Mouse (Mus musculus) layer of hippocampus, postnatal 14 days (tissue): ENCODE results near the gene Wdr31. TPM values are rescaled to one million over a fixed set of nuclear protein-coding genes. Genes with fewer than 3 reads are reported as not detected.

Experiments
- DNase-seq, 2 experiments: peaks; one replicate each; pipeline ENCODE4 v3.0.0; 2021 to 2022; ENCODE audit warnings: low spot score in 2 of 2, mixed read lengths in 1 of 2
- long read RNA-seq, 2 experiments: library from polyadenylated mRNA; stranded (forward); transcript quantifications; one replicate each; pipeline ENCODE4 v2.0.0; 2021
- total RNA-seq, 2 experiments: library from RNA; stranded (reverse); gene quantifications; 2 replicates each; pipeline ENCODE4 v1.2.3; 2021

Gene Wdr31
- total RNA-seq, result 1 to 10 TPM; 5.4 to 5.8 TPM
- long read RNA-seq, experiment 1, partial matches to known transcripts, result 1 of 7 reads
- long read RNA-seq, experiment 1, other reads (novel, unspliced or antisense), result 2 of 7 reads
- long read RNA-seq, experiment 2, transcript Wdr31-201 (11 exons, 1,440 nt), result major isoform, 6 of 7 reads
- long read RNA-seq, experiment 2, partial matches to known transcripts, result 0 of 7 reads
- long read RNA-seq, experiment 2, other reads (novel, unspliced or antisense), result 1 of 7 reads

DNA sequence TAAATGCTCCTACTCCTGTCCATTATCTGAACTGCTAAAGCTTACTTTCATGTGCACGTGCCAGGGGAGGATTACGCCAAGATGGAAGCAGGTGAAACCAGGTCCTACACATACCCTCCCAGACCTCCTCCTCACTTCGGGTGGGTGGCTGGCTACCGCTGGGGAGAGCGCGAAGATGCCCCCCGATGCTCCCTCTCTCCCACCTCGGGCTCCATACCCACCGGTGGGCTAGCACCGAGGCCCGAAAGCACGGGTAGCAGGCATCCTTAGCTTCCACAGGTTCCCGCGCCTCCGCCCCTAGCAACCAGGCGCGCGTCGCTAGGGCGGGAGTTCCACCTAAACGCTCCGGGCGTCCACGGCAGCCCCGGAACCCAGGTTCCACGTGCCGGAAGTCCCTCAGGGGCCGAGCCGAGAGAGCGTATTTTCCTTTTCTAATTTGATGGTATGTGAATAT, at the start of gene Wdr31:
Gene Wdr31, minus strand, starts transcription at position 299 of the 454 bp plus-strand sequence.
- peak; percentile 80 to 81 for DNase-seq

DNA sequence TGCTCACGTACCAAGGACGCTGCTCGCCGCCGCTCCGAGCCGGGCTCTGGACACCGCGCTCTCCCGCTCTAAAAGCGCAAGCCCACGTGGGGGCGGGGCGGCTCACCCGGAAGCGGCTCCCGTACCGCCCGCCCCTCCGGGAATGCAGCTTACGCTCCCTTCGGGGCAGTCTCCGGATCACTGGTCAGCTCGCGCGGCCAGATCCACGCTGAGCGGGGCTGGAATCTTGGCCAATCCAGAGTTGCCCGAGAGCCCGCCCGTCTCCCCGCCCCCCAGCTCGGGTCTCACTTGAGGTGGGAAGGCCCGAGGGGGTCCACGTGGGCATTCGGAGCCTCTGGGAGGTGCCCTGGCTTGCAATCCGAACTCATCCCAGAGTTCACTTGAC, 49.1 kb upstream of the Wdr31 start, which contains the start of gene Alad:
Gene Alad, minus strand, starts transcription at position 70 of the 385 bp plus-strand sequence.
- DNase-seq, result peak; percentile 76

DNA sequence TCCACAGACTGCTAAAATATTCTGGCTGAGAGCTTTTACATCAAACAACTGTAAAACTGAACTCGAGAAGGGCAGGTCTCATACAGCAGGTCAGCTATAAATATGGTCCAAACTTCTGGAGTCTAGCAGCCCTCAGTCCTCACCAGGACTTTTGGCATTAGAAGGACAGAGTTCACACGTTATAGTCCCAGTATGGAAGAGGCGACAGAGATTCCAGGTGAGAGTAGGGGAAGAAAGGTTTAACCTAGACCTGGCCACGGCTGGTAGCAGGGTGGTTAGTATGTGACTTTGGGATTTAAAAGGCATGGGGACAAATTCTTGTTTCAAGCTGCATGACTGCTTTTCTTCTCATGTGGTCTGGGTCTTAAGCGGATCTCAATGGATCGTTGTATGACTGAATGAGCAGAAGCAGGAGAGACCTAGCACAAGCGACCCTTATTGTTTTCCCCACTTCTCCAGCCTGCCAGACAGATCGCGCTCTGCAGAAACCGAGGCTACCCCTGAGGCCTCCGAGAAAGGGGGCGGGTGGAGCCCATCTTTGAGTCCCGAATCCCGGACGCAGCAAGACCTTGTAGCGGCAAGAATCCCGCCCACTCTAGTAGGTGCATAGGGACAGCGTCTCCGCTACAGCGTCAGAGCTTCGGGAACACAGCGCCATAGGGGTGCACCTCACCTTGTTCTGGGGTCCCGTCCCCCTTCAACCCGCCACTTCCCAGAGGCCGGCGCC, 48.6 kb upstream of the Wdr31 start:
- no peak for DNase-seq

DNA sequence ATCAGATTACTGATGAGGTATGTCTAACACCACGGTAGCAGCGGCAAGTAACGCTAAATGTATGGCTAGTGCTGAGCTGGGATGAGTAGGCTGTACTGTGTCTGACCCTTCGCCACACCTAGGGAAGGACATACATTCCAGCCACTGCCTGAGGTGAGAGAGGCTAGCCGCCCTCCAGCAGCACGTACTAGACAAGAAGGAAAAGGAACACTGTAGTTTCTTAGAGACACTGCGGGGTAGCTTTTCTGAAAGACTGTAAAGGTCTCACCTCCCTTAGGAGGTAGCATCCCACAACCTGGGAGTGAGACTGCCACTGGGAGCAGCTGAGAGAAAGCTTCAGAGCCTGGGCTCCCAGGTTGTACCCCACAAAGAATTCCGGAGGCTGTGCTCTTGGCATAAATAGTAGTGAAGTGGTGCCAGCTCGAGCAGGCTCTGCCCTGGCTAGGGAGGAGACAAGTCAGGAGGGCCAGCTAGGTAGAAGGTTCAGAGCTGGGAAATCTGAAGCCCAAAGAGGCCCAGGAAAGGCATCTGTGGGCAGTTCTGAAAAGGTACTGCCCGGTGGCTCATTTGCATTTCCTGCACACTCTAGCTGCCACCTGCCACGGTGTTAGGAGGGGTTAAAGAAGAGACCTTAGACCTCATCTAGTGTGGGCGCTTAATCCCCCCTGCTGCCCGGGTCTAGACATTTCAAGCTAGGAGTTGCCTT, 47.9 kb upstream of the Wdr31 start:
- DNase-seq, result no peak

DNA sequence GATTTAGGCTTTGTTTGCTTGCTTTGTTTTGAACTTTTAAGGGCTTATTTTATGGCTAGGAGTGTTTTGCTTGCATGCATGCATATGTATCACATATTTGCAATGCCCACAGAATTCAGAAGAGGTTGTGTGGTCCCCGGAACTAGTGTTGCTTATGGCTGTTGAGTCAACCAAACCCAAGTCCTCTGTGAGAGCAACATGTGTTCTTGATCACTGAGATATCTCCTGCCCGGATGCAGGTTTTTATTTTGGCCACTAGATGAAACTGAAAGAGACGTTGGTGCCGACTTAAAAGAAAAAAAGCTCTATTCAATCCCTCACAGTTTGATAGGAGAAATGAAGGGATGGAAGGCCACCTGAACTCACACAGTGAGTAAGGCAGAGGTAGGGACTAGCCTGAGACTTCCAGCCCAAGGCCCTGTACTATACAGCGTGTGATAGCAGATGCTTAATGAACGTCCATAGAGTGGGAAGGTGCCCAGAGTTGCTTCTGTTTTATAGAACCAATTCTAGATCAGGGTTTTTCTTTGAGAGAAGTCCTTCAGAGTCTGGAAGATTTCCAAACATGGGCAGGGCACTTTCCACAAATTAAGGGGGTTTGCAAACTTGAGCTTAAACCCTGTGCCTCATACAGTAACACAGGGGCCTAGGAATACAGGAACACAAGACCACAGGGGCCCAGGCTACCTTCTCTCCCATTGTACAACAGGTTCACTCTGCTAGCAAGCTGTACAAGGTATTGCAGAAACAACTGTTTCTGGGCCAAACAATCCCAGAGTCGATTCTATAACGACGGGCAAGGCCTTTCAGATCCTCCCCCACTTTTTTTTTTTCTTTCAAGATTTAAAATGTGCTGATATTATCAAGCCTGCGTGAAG, 47.1 kb upstream of the Wdr31 start:
- DNase-seq, result no peak

DNA sequence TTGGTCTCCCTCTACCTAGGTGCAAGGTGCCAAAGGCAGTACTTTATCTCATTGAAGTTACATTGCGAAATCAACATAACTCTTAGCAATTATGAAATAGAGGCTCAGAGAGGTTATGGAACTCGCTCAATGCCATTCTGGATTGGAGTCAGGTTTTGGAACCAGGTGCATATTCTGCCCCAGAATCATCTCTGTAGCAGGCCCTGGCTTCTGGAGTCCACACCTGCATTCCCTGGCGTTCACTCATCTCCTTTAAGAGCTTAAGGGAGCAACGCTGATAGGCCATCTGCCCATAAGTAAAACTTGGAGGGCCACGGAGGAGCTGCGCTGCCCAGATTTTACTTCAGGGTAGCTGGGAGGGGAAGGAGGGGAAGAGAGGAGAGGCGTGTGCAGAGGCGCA, 46.4 kb upstream of the Wdr31 start:
- DNase-seq, result no peak

DNA sequence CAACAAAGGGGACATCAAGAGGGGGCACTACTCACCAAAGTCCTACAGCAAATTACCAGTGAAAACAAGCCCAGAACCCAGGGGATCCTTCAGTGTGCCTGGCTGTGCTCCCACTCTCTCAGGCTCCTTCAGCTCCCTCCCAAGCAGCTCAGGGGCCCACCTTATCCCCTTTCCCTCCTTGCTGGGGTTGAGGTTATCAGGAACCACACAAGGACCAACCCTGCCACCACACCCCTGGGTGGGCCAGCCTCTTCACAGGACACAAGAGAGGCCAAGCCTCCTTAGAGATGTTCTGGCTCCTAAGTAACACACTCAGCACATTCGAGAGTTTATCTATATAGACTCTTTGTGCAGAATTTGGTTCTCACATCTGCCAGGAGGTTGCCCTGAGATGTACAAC, 45.9 kb upstream of the Wdr31 start:
- DNase-seq, result no peak

DNA sequence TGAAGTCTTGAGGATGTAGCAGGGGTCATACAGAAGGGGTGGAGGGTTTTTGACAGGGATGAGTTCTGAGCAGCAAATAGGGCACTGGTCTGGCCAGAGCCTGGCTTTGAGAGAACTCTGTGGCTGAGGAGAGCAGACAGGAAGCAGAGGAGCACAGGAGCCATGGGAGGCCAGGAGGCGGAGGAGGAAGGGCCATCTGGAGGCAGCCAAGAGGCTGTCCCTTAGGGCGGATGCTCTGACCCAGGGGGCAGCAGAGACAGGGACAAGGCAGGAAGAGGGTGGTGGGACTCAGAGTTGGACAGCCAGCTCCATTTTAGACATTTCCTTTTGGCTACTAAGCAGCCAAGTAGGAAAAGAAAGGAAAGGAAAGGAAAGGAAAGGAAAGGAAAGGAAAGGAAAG, 45.4 kb upstream of the Wdr31 start:
- no peak for DNase-seq

DNA sequence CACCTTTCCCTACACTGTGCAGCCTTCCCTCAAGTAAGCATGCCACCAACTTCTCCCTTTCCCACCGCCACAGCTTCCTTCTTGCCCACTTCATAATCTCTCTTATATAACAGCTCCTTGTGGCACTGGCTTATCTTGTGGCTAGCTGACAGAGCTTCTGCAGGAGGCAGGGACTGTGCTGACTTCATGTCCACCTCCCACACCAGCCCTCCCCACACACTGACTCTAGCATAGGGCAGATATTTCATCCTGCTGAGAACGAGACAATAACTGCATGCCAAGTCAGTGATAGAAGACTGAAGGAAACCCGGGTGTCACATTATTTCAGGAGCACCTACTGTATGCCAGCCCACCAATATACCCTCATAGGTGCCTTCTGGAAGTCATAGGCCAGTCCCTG, 44.8 kb upstream of the Wdr31 start:
- DNase-seq, result no peak

DNA sequence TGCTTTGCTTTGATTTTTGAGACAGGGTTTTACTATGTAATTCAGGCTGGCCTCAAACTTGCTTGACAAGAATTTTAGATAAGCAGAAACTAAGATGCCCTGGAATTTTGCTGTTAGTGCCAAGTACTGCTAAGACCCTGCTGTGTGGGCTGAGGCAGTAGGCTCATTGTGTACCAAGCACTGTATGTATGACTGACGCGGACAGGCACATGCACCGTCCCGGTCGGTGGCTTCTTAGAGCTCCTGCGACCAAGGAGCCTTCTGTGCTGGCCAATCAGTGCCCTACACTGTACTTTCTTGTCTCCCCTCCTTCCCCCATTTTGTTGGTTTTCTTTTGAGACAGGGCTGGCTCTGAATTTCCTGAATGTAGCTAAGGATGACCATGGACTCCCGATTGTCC, 44.3 kb upstream of the Wdr31 start:
- no peak for DNase-seq

DNA sequence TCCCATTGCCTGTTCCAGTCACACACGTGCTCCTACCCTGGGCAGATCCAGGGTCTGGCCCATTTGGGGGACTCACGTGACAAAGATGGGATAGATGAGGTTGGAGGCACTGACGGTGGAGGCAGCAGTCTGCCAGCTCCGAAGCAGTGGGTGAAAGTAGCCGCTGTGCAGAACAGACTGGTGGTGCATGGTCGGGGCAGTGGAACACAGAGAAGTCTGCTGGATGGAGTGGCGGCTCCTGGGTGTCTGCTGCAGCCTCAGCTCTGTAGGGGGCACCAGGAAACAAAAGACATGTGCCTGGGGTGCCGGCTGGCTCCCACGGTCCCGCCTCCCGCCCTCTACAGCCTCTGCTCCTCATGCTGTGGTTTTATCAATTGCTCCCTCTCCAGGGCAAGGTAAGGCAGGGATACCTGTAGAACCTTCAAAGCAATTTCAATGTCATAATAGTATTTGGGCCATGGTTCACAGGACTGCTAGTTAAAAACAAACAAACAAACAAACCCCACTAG, 43.4 kb upstream of the Wdr31 start:
- DNase-seq, result no peak

DNA sequence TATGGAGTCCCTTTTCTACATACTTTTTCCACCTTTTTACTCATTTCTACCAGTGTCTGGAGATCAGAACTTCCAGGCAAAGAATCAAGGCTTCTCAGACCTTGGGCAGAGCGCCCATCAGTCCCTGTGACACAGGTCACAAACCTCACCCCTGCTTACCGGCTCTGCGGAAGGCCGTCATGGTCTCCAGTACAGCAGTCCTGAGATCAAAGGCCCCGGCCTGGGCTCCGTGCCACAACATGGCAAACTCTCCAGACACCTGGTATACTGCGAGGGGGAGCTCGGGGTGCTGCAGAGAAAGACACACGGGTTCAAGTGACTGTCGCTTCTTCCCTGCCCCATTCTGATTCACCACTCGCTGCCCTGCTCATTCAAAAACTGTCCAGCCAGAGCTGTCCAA, 39.2 kb upstream of the Wdr31 start:
- no peak for DNase-seq

DNA sequence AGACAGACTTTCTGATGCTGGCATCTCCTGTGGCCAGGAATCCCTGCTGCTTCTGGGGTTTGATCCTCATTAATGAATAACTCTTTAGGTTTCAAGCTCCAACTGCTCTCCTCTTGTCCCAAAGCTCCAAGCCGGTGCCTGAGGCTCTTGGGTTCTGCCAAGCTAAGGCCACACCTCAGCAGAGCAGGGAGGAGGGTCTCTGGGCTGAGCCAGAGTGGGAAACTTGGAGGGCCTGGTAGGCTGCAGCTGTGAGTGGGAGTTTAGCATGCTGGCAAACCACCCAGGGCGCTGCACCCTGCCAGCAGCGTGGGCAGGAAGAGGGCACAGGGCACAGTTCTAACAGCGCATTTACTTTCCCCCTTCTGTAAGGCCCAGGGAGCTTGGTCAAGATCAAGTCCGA, 38.1 kb upstream of the Wdr31 start:
- DNase-seq, result no peak

DNA sequence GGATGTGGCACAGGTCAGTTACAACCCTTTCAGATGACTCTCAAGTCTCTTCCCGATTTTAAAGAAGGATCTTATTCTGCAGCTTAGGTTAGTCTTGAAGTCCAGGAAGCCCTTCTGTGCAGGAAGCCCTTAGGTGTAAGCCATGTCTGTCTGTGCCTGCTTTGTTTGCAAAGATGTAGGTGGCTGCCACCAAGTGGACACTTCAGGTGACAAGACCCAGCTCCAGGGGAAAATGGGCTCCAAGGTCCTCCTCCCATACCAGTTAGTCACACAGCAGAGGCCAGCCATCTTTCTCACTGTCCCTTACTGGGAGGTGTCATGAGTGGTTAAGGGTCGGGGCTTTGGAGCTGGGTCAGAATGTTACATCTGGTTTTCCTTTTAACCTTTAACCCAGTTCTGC, 36.1 kb upstream of the Wdr31 start:
- DNase-seq, result no peak

DNA sequence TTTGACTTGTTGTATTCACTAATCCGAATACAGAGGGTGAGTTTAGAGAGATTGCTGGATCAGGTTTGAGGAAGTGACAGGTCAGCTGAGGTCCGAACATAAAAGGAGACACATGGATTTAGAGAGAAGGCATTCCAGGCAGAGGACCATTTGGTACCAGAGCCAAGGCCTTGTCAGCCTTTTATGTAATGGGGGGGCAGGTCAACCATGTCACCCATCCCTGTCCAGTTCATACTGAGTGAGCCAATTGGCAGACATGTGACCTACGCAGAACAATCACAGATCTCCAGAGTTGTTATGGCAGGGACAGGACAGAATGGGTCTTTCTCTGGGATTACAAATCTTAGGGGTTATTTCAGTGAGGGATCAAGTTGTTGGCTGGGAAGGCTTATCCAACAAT, 35.3 kb upstream of the Wdr31 start:
- DNase-seq, result no peak

DNA sequence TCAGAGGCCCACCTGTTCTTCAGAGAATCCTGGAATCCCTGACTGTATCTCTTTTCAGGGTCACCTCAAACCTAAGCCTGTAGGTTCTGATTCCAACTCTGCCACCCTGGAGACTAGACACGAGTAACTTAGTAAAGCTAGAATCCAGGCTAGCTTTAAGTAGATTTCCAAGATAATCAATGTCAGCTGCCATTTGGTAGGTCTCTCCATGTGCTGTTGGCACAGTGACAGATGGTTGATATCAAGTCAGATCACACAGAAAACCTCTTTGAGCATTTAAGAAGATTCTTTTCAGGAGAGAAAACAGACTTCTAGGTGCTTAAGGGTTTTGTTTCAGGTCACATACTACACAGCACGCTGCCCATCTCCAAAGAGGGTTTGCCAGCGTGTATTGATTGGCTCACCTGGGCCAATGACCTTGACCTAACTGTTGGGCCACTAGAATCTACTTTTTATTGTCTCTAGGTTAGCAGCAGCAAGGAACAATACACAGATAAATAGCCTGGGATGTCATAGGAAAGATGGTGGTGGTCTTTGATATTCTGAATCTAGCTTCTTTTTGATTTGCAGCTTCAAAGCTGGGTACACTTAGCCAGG, 32.8 kb upstream of the Wdr31 start, which contains the start of gene Hdhd3:
Gene Hdhd3, minus strand, starts transcription at position 94 of the 597 bp plus-strand sequence.
- no peak for DNase-seq

DNA sequence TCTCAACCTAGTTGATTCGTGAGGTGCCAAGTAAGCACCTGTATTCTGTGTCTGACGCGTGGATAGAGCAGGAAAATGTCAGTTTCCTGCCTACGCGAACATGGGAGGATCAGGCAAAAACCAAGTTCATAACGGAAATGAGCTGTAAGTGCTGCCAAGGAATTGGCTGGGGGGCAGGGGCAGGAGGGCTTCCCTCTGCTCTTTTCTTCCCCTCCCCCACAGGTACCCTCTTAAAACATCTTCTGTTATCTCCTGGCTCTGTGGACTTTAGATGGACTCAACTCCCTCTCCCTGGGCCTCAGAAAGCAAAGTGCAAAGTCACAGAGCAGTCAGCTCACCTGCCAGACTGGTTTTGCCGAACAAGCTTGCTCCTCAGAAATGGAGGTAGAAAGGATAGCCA, 32.3 kb upstream of the Wdr31 start:
- no peak for DNase-seq

DNA sequence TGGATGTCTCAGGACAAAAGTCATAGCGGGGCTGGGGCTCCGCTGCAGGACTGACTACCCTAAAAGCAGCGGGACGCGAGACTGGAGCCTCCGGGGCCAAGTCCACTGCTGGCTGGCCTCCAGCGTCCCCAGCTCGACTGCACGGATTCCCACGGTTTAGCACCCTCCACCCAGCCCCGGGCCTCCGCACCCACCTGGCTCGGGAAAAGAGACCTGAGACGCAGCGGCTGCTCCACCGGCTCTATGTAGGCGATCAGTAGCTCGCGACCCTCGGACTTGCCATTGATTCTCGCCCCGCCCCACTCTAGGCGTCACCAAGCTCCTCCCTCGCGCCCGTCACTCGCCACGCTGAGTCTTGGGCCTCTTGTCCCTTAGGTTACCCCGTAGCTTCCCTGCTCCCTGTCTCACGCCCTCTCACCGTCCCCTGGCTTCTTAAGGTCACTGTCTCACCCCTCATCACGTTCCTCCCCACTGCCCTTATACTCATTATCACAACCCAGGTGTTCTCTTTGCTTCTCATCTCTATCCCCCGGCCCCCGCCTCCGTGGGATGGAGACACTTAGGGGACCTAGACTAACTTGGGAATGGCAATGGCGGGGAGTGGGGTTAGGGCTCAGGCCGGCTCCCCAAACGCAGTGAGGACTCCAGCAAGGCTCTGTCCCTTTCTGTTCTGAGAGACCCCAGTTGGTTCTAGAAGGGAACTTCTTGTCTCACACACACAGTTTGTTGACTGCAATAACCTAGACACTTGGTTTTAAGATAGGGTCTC, 31.5 kb upstream of the Wdr31 start:
- DNase-seq, result peak; percentile 81 to 92

DNA sequence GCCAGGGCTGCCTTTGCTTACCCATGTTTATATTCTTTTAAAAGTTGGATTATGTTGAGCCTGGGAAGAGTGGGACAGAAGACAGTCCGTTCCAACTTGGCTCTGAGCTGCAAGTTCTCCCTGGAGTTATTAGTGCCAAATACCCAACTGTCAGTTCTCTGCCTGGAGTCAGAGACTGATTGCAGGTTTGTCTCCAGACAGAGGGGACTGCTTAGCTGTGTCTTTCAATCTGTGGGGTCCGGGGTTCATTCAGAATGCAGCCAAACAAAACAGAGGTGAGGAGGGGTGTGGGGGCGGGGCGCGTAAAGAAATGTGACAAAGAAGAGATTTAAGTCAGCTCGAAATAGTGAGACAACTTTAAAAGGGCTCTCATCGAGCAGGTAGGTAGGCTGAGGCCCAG, 30.8 kb upstream of the Wdr31 start:
- DNase-seq, result no peak

DNA sequence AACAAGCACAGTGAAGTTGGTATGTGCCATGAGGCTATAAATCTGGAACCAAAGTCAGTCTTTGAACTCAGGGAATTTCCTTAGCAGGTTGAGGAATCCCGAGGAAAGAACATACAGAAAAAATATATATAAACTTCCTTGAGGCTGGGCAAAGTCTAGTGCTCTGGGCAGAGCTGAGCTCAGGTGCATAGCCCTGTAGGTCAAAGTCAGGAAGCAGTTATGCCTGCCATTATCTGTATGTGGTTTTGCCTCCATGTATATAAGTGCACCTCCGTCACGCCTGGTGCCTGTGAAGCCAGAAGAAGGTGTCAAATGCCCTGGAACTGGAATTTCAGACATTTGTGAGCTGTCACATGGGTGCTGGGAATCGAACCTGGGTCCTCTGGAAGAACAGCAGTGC, 30.1 kb upstream of the Wdr31 start:
- DNase-seq, result no peak
